Mouse (Mus musculus) layer of hippocampus, postnatal 10 days (tissue): Measurements from ENCODE around the gene Actl11. TPM values are rescaled to one million over a fixed set of nuclear protein-coding genes. Genes with fewer than 3 reads are reported as not detected.

ENCODE experiments used
- DNase-seq, 2 experiments: peaks; one replicate each; pipeline ENCODE4 v3.0.0; 2021; ENCODE audit warnings: low spot score in 2 of 2
- total RNA-seq, 2 experiments: library from RNA; stranded (reverse); gene quantifications; 2 replicates each; pipeline ENCODE4 v1.2.3; 2021

The Actl11 gene
- total RNA-seq, 2 experiments from 2014 or later: not detected

- DNase-seq: no peak
Measured at GRCm38 (mm10) chr9:107919441-107919840, 8.8 kb upstream of the Actl11 start.

GRCm38 (mm10) chr9:107923021-107923420 lies 5.2 kb upstream of the Actl11 start:
- DNase-seq: no peak

GRCm38 (mm10) chr9:107923956-107924355 lies 4.3 kb upstream of the Actl11 start:
- no peak for DNase-seq

GRCm38 (mm10) chr9:107925251-107925650 lies 3.0 kb upstream of the Actl11 start:
- DNase-seq: no peak

- no peak for DNase-seq
Measured at GRCm38 (mm10) chr9:107926920-107927420, 1.3 kb upstream of the Actl11 start.

- DNase-seq: peak in 1 of 2 experiments; percentile 42
Measured at GRCm38 (mm10) chr9:107927749-107928148, 520 bp upstream of the Actl11 start.

GRCm38 (mm10) chr9:107932221-107932620 lies 4.0 kb downstream of the Actl11 start:
- no peak for DNase-seq

GRCm38 (mm10) chr9:107934146-107934545 lies 5.9 kb downstream of the Actl11 start:
- DNase-seq: peak; percentile 40 to 48

- no peak for DNase-seq
Measured at GRCm38 (mm10) chr9:107935374-107935773, 7.1 kb downstream of the Actl11 start, which contains the start of gene Camkv. TSS of gene Camkv (plus strand) at chr9:107935674.

- DNase-seq: peak; percentile 64 to 69
Measured at GRCm38 (mm10) chr9:107935790-107936214, 7.5 kb downstream of the Actl11 start.

- peak; percentile 62 to 69 for DNase-seq
Measured at GRCm38 (mm10) chr9:107936215-107936822, 8.1 kb downstream of the Actl11 start.

- DNase-seq: no peak
Measured at GRCm38 (mm10) chr9:107936831-107937230, 8.6 kb downstream of the Actl11 start.

- no peak for DNase-seq
Measured at GRCm38 (mm10) chr9:107947241-107948194, 19.2 kb downstream of the Actl11 start.

- no peak for DNase-seq
Measured at GRCm38 (mm10) chr9:107949184-107949921, 21.1 kb downstream of the Actl11 start.

GRCm38 (mm10) chr9:107949922-107950235 lies 21.6 kb downstream of the Actl11 start, which contains the start of gene Traip:
TSS of gene Traip (plus strand) at chr9:107950136.
- no peak for DNase-seq

- peak; percentile 91 to 92 for DNase-seq
Measured at GRCm38 (mm10) chr9:107950460-107951355, 22.4 kb downstream of the Actl11 start.

- DNase-seq: no peak
Measured at GRCm38 (mm10) chr9:107955613-107956289, 27.5 kb downstream of the Actl11 start.

- DNase-seq: no peak
Measured at GRCm38 (mm10) chr9:107957141-107957540, 28.9 kb downstream of the Actl11 start.

- DNase-seq: no peak
Measured at GRCm38 (mm10) chr9:107959896-107960295, 31.6 kb downstream of the Actl11 start.

GRCm38 (mm10) chr9:107960928-107961327 lies 32.7 kb downstream of the Actl11 start:
- no peak for DNase-seq
